Mouse (Mus musculus) mature B cell (primary cell): ENCODE results near the gene Ypel3.
"Not testable (repeated sequence)": the region's sequence is repeated elsewhere in the genome, so short reads cannot be mapped to it uniquely, and the experiment has no call there.

ENCODE experiments used
- in situ Hi-C: fragments of 300-500 bp; cut with MboI; formaldehyde crosslinking; loops from 2 replicates; pipeline ENCODE4 v1.14.3; 2019

Gene Ypel3

GRCm38 (mm10) chr7:126776598-126777057 is at the start of gene Ypel3:
Ypel3 (plus strand) TSS chr7:126776955.
- in situ Hi-C loops = no loop called here

GRCm38 (mm10) chr7:126730256-126730789 is 46.4 kb upstream of the Ypel3 start:
- in situ Hi-C loops = not testable (repeated sequence)

GRCm38 (mm10) chr7:126736122-126736521 is 40.6 kb upstream of the Ypel3 start:
- in situ Hi-C loops = no loop called here

- in situ Hi-C loops = no loop called here
These were observed 37.2 kb upstream of the Ypel3 start for GRCm38 (mm10) chr7:126739551-126739950.

- in situ Hi-C loops = no loop called here
These were observed 36.5 kb upstream of the Ypel3 start for GRCm38 (mm10) chr7:126740132-126740735.

- in situ Hi-C loops = no loop called here
These were observed 35.8 kb upstream of the Ypel3 start for GRCm38 (mm10) chr7:126740977-126741376.

GRCm38 (mm10) chr7:126741452-126741851 is 35.3 kb upstream of the Ypel3 start:
- in situ Hi-C loops = no loop called here

GRCm38 (mm10) chr7:126741964-126742482 is 34.7 kb upstream of the Ypel3 start:
- in situ Hi-C loops = no loop called here

- in situ Hi-C loops = no loop called here
These were observed 30.7 kb upstream of the Ypel3 start for GRCm38 (mm10) chr7:126746066-126746465.

- in situ Hi-C loops = no loop called here
These were observed 30.0 kb upstream of the Ypel3 start for GRCm38 (mm10) chr7:126746798-126747197.

GRCm38 (mm10) chr7:126748824-126749223 is 27.9 kb upstream of the Ypel3 start:
- in situ Hi-C loops = no loop called here

GRCm38 (mm10) chr7:126749582-126750343 is 27.0 kb upstream of the Ypel3 start:
- in situ Hi-C loops = no loop called here

GRCm38 (mm10) chr7:126754866-126755265 is 21.9 kb upstream of the Ypel3 start:
- in situ Hi-C loops = no loop called here

- in situ Hi-C loops = no loop called here
These were observed 18.2 kb upstream of the Ypel3 start for GRCm38 (mm10) chr7:126758539-126758938.

GRCm38 (mm10) chr7:126759050-126759671 is 17.6 kb upstream of the Ypel3 start, which contains the start of gene Mapk3:
Mapk3 (plus strand) TSS chr7:126759601.
- in situ Hi-C loops = no loop called here

- in situ Hi-C loops = no loop called here
These were observed 16.9 kb upstream of the Ypel3 start for GRCm38 (mm10) chr7:126759672-126760390.

- in situ Hi-C loops = no loop called here
These were observed 16.4 kb upstream of the Ypel3 start for GRCm38 (mm10) chr7:126760391-126760802.

- in situ Hi-C loops = no loop called here
These were observed 15.8 kb upstream of the Ypel3 start for GRCm38 (mm10) chr7:126760956-126761355.

- in situ Hi-C loops = no loop called here
These were observed 15.2 kb upstream of the Ypel3 start for GRCm38 (mm10) chr7:126761529-126762067.

GRCm38 (mm10) chr7:126762471-126763008 is 14.2 kb upstream of the Ypel3 start:
- in situ Hi-C loops = no loop called here

- in situ Hi-C loops = no loop called here
These were observed 11.2 kb upstream of the Ypel3 start for GRCm38 (mm10) chr7:126765540-126765939.
